Mouse (Mus musculus): ENCODE results near the gene Aoc3. TPM values are rescaled to one million over a fixed set of nuclear protein-coding genes. Genes with fewer than 3 reads are reported as not detected.

The Aoc3 gene
- total and polyA plus RNA-seq, 3 experiments, result 0.62 to 2.2 TPM; not detected in 1

DNA sequence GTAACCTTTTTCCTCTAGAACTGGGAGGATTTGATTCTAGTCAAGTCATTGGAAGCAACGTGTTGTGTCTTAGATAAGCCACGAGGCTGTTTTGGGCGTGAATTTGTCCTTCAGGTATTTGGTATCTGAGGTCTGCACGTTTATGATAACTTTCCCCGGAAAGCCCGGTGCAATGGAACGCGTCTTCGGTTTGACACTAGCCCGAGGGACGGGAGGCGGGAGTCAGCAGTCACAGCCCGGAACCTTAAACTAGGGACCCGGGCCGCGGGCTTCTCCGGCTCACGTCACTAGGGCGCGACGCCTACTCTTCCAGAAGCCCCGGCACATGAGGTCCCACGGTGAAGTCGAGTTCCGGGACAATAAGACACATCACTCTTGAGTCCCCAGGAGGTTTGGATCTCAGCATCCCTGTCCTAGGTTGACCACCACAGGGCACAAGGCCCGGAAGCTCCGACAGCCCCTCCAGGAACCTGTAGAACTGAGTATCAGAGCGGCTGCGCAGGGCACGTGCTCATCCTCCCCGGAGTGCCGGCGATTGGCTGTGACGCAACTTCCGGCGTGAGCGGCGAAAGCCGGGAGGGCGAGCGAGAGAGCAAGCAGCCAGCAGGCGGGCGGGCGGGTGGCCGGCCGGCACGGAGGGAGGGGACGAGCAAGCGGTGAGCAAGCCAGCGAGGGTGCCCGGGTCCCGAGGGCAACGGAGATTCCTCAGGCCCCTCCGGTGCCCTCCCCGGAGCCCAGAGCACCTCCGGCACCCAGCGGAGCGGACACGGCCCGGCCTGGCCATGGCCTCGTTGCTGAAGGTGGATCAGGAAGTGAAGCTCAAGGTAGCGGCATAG, 14.5 kb upstream of the Aoc3 start, which contains the start of gene Psme3:
Gene Psme3 (plus strand): TSS at position 549 of the 836 bp plus-strand sequence.
- Histone ChIP-seq H3K4me3 (ENCODE audit: control insufficient read depth in 1 of 2, insufficient read depth in 1 of 2, low read depth in 2 of 2, low read length in 2 of 2) (peak within 1 kb of the TSS; percentile 94 to 96), H3K4me1 (ENCODE audit: control insufficient read depth in 1 of 2, insufficient read depth in 2 of 2, low read length in 2 of 2) (peaks cover 22 to 31% of the 10 kb centered on the region in 2 experiments), H3K27me3 (ENCODE audit: control insufficient read depth in 1 of 2, insufficient read depth in 2 of 2, low read length in 2 of 2) (no peaks in the 10 kb centered on the region), H3K9me3 (replicated peaks; ENCODE audit: insufficient read depth, low read length) (no peaks in the 10 kb centered on the region), H3K27ac (ENCODE audit: control insufficient read depth, low read depth, low read length) (peak within 1 kb of the TSS; percentile 100), H3K36me3 (ENCODE audit: control insufficient read depth in 1 of 2, insufficient read depth in 2 of 2, low read length in 2 of 2) (peaks cover 30 to 48% of the 10 kb centered on the region in 2 experiments), H3K9ac (ENCODE audit: control insufficient read depth, low read depth, low read length, poor library complexity, severe bottlenecking) (peak within 1 kb of the TSS; percentile 97), H3K79me2 (ENCODE audit: control insufficient read depth, insufficient read depth, low read length, poor library complexity) (peaks cover 33% of the 10 kb centered on the region)
- DNase-seq (ENCODE audit: low read depth, low spot score), result peak; percentile 99
- TF ChIP-seq JUND (IDR thresholded peaks at IDR 0.05; ENCODE audit: low read depth, low read length) (no peak; the same call in 1 of the 2 replicates), USF2 (IDR thresholded peaks at IDR 0.05; ENCODE audit: borderline replicate concordance in 1 of 2, insufficient read depth in 1 of 2, low read depth in 1 of 2, low read length in 2 of 2) (0 out of 4 replicates have a peak, but pooled peaks of 1 of the 2 experiments have one; percentile 23), EP300 (IDR thresholded peaks at IDR 0.05; ENCODE audit: low read depth in 1 of 2, low read length in 2 of 2) (peak; percentile 97), SIN3A (IDR thresholded peaks at IDR 0.05; ENCODE audit: low read length) (peak; percentile 96), GABPA (IDR thresholded peaks at IDR 0.05; ENCODE audit: low read depth, low read length) (no peak), MEF2A (IDR thresholded peaks at IDR 0.05; ENCODE audit: extremely low read depth, insufficient replicate concordance, low read depth, low read length, poor library complexity, severe bottlenecking) (peak; percentile 38; the same call in 1 of the 2 replicates), GATA1 (IDR thresholded peaks at IDR 0.05; ENCODE audit: low read depth, low read length) (peak; percentile 97), RAD21 (IDR thresholded peaks at IDR 0.05; ENCODE audit: low read depth, low read length) (no peak), MXI1 (IDR thresholded peaks at IDR 0.05; ENCODE audit: low read depth, low read length) (peak; percentile 99), MYB (IDR thresholded peaks at IDR 0.05; ENCODE audit: low read depth, low read length) (peak; percentile 70), POLR2AphosphoS5 (IDR thresholded peaks at IDR 0.05; ENCODE audit: borderline replicate concordance, low read depth, low read length) (0 out of 2 replicates have a peak, but pooled peaks have one; percentile 59), MAX (IDR thresholded peaks at IDR 0.05; ENCODE audit: low read length) (peak; percentile 99), MYC (IDR thresholded peaks at IDR 0.05; ENCODE audit: low read depth, low read length) (peak; percentile 100), E2F4 (IDR thresholded peaks at IDR 0.05; ENCODE audit: borderline replicate concordance, low read depth, low read length) (peak; percentile 86), ZNF384 (IDR thresholded peaks at IDR 0.05; ENCODE audit: low read depth, low read length) (no peak), KAT2A (conservative IDR thresholded peaks at IDR 0.05; ENCODE audit: low read depth, low read length) (peak; percentile 64; the same call in 1 of the 2 replicates), TAL1 (IDR thresholded peaks at IDR 0.05; ENCODE audit: low read length) (peak; percentile 96), CHD1 (IDR thresholded peaks at IDR 0.05; ENCODE audit: low read depth, low read length) (peak; percentile 44; the same call in 1 of the 2 replicates), ZKSCAN1 (IDR thresholded peaks at IDR 0.05; ENCODE audit: low read depth, low read length) (no peak), UBTF (IDR thresholded peaks at IDR 0.05; ENCODE audit: borderline replicate concordance, insufficient read depth, low read depth, low read length) (peak; percentile 68; the same call in 1 of the 2 replicates), CTCF (IDR thresholded peaks at IDR 0.05 in 2 of 3, conservative IDR thresholded peaks at IDR 0.05 in 1 of 3; ENCODE audit: control insufficient read depth in 1 of 3, insufficient read depth in 1 of 3, low read depth in 2 of 3, low read length in 3 of 3, poor library complexity in 1 of 3, severe bottlenecking in 1 of 3) (0 out of 6 replicates have a peak, but pooled peaks of 1 of the 3 experiments have one; percentile 7), POLR2AphosphoS2 (IDR thresholded peaks at IDR 0.05; ENCODE audit: low read length) (peak; percentile 89), NELFE (IDR thresholded peaks at IDR 0.05; ENCODE audit: low read depth, low read length) (peak; percentile 90), POLR2A (IDR thresholded peaks at IDR 0.05; ENCODE audit: control insufficient read depth in 1 of 2, insufficient read depth in 1 of 2, low read depth in 1 of 2, low read length in 2 of 2, poor library complexity in 1 of 2) (peak; percentile 89 to 90), MAFK (IDR thresholded peaks at IDR 0.05; ENCODE audit: borderline replicate concordance, low read depth, low read length) (peak; percentile 59; the same call in 1 of the 2 replicates), BHLHE40 (IDR thresholded peaks at IDR 0.05; ENCODE audit: borderline replicate concordance, low read depth, low read length) (peak; percentile 96), SMC3 (IDR thresholded peaks at IDR 0.05; ENCODE audit: low read depth, low read length) (no peak), ELF1 (IDR thresholded peaks at IDR 0.05; ENCODE audit: low read depth, low read length) (peak; percentile 74), MAZ (IDR thresholded peaks at IDR 0.05; ENCODE audit: low read depth, low read length) (peak; percentile 78), ETS1 (IDR thresholded peaks at IDR 0.05; ENCODE audit: low read depth, low read length) (peak; percentile 86), CHD2 (IDR thresholded peaks at IDR 0.05; ENCODE audit: low read length) (no peak), TCF12 (IDR thresholded peaks at IDR 0.05; ENCODE audit: low read depth, low read length) (peak; percentile 97), ZC3H11A (IDR thresholded peaks at IDR 0.05; ENCODE audit: low read depth, low read length) (no peak), NRF1 (IDR thresholded peaks at IDR 0.05; ENCODE audit: insufficient read depth, low read depth, low read length, poor library complexity, severe bottlenecking) (peak; percentile 74), RCOR1 (IDR thresholded peaks at IDR 0.05; ENCODE audit: low read depth, low read length) (peak; percentile 93)

Measured in MEL (cell line).